Mouse (Mus musculus) kidney, embryonic 15.5 days (tissue): ENCODE measurements at regions not wholly inside any gene's neighbourhood (a gene's known extent, or its start where the extent isn't known, plus 50 kb on each side); places are given as distances from the start of the nearest gene placed in this dataset.

Experiments
- ATAC-seq: fragments of 200-750 bp; cut with Nextera tagmentation; replicated peaks from 2 replicates; pipeline ENCODE4 v1.8.0; 2017; ENCODE audit warnings: moderate TSS enrichment; ENCODE audit not compliant: low FRiP score
- H3K27ac ChIP-seq: fragments of 300-500 bp; sonication (generic); 2 replicates; pipeline ENCODE4 v1.5.1; 2015; ENCODE audit warnings: mild to moderate bottlenecking, inconsistent platforms
- H3K27me3 ChIP-seq: fragments of 300-500 bp; sonication (generic); 2 replicates; pipeline ENCODE4 v1.6.1; 2015; ENCODE audit warnings: inconsistent platforms
- H3K36me3 ChIP-seq: fragments of 300-500 bp; sonication (generic); 2 replicates; pipeline ENCODE4 v1.6.1; 2015; ENCODE audit warnings: inconsistent platforms
- H3K4me1 ChIP-seq: fragments of 300-500 bp; sonication (generic); 2 replicates; pipeline ENCODE4 v1.6.1; 2015; ENCODE audit warnings: inconsistent platforms
- H3K4me2 ChIP-seq: fragments of 300-500 bp; sonication (generic); 2 replicates; pipeline ENCODE4 v1.6.1; 2015; ENCODE audit warnings: moderate library complexity, mild to moderate bottlenecking, inconsistent platforms
- H3K4me3 ChIP-seq: fragments of 300-500 bp; sonication (generic); replicated peaks from 2 replicates; pipeline ENCODE4 v1.5.1; 2015; ENCODE audit warnings: mild to moderate bottlenecking, inconsistent platforms
- H3K9ac ChIP-seq: fragments of 300-500 bp; sonication (generic); 2 replicates; pipeline ENCODE4 v1.6.1; 2015; ENCODE audit warnings: mild to moderate bottlenecking, inconsistent platforms
- H3K9me3 ChIP-seq: fragments of 300-500 bp; sonication (generic); replicated peaks from 2 replicates; pipeline ENCODE4 v1.6.1; 2016; ENCODE audit warnings: inconsistent platforms
- WGBS: fragments of 180-500 bp; shearing (Covaris S2); methylation state at CpG from one replicate; pipeline ENCODE4 v1.1.7; 2015; ENCODE audit warnings: mixed read lengths; 5-methylcytosine and 5-hydroxymethylcytosine counted together

GRCm38 (mm10) chr11:8219911-8220310, 444.4 kb downstream of the Tns3 start:
- no peak overlapping the region for H3K4me3 ChIP-seq
- no peaks in the 10 kb centered on the region for H3K36me3 ChIP-seq
- H3K4me2 ChIP-seq: no peak overlapping the region
- H3K9me3 ChIP-seq: no peaks in the 10 kb centered on the region
- no peaks in the 10 kb centered on the region for H3K4me1 ChIP-seq
- WGBS: 51% methylated on average over 6 of the region's 6 CpGs
- H3K9ac ChIP-seq: no peak overlapping the region
- ATAC-seq: no peak
- no peak overlapping the region for H3K27ac ChIP-seq
- H3K27me3 ChIP-seq: no peaks in the 10 kb centered on the region

DNA sequence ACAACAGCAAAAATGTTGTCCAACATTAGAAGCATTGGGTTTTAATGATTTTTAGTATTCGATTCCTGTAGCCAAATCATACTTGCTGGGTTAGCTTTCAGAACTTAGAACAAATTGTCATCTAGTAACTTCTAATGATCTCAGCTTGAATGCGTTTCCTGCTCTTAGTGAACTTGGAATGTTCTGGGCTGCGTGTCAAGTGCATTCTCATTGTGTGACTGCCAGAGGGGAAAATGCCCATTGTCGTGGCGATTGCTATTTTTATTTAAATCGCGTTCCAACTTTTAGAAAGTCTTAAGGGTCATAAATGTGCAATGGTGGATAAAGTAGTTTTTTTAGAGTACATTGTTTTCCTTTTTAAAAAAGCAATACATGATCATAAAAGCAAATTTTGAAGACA, 448.7 kb downstream of the Tns3 start:
- no peak overlapping the region for H3K4me3 ChIP-seq
- no peak overlapping the region for H3K4me2 ChIP-seq
- H3K9ac ChIP-seq: no peak overlapping the region
- 74% methylated on average over 7 of the region's 7 CpGs for WGBS
- H3K4me1 ChIP-seq: no peaks in the 10 kb centered on the region
- H3K27ac ChIP-seq: no peak overlapping the region
- no peak for ATAC-seq
- H3K36me3 ChIP-seq: no peaks in the 10 kb centered on the region
- H3K27me3 ChIP-seq: no peaks in the 10 kb centered on the region
- H3K9me3 ChIP-seq: no peaks in the 10 kb centered on the region

DNA sequence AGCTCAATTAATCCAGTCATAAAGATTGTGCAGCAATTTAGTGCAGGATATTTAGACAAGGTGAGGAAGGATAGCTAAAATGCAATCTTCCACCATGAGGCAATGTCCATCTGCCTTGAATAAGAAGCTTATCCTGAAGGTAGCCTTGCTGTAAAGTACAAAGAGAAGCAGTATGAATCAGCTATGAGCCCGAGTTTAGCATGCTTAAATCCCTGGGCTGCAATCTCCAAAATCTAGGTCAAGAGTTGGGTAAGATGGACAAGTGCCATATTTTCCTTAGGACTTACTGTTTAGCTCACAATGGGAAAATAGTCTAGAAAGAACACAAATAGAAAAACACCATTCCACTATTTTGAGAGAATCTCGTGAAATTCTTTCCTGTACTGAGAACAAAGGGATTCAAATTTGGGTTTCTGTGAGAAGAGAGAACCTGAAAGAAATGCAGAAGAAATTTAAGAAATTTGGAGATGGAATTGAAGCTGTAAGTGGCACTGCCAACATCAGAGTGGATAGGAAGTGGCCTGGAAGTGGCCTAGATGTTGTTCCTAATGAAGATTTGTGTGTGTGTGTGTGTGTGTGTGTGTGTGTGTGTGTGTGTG, 449.9 kb downstream of the Tns3 start:
- H3K9me3 ChIP-seq: no peaks in the 10 kb centered on the region
- 66% methylated on average over 2 of the region's 2 CpGs for WGBS

DNA sequence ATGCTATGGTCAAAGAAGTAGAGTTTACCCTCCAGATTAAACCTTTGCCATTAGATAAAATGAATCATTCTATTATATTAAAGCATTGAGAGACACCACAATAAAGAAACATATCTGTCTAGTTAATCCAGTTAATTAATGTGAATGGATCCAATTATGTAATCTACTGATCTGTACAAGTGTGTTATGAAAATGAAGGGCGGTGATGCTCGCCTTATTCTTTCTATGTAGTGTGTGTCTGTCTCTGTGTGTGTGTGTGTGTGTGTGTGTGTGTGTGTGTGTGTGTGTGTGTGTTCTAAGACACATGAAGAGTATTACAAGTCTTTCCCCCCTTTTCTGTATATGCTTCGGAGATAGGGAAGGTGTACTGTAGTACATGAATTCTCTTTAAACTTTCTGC, 451.2 kb downstream of the Tns3 start:
- WGBS: 93% methylated on average over 3 of the region's 3 CpGs
- Histone ChIP-seq H3K36me3 (no peaks in the 10 kb centered on the region), H3K27me3 (no peaks in the 10 kb centered on the region), H3K27ac (no peak overlapping the region), H3K9ac (no peak overlapping the region), H3K4me1 (no peaks in the 10 kb centered on the region), H3K4me3 (no peak overlapping the region), H3K9me3 (no peaks in the 10 kb centered on the region), H3K4me2 (no peak overlapping the region)
- ATAC-seq: no peak

More for the DNA sequence above, 449.9 kb downstream of the Tns3 start:
- H3K4me1 ChIP-seq: no peaks in the 10 kb centered on the region
- no peak overlapping the region for H3K27ac ChIP-seq
- no peaks in the 10 kb centered on the region for H3K36me3 ChIP-seq
- no peak for ATAC-seq
- H3K4me2 ChIP-seq: no peak overlapping the region
- H3K9ac ChIP-seq: no peak overlapping the region
- H3K27me3 ChIP-seq: no peaks in the 10 kb centered on the region
- no peak overlapping the region for H3K4me3 ChIP-seq

DNA sequence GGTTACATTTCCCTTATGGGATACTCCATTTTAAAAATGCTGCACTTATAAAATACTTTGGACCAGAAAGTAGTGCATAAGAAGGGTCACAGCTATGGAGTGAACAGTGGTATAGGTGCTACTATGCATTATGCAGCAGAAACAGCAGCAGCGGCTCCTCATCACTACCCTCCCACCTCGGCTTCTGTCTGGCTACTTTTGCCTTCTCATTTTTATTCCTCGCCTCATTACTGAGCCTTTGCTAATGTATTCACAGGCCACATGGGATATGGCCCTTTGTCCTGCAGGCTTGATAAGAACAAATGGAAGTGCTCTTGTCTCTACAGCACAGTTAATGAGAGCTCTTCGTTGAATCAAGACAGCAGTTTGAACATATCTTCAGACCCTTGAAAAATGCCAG, 451.6 kb downstream of the Tns3 start:
- Histone ChIP-seq H3K27ac (no peak overlapping the region), H3K36me3 (no peaks in the 10 kb centered on the region), H3K27me3 (no peaks in the 10 kb centered on the region), H3K9ac (no peak overlapping the region), H3K4me1 (no peaks in the 10 kb centered on the region), H3K4me2 (no peak overlapping the region), H3K9me3 (no peaks in the 10 kb centered on the region), H3K4me3 (no peak overlapping the region)
- no peak for ATAC-seq
- 75% methylated on average over 4 of the region's 4 CpGs for WGBS

DNA sequence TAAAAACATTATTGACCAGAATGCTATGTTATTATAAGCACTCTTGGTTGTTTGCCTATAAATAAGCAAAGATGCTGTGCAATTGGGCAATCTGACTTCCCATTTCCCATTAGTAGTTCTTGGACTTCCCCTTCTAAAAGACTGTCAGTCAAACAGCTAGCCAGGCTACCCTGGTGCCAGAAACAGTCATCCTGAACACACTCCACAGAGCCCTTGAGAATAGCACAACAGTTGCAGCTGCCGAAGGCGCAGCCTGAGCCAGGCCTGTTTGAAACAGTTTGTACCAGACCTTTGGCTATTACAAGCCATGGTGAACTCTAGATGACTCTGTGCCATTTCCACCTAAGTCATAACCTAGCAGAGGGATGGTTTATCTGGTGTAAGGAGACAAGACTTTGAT, 455.3 kb downstream of the Tns3 start:
- H3K4me2 ChIP-seq: no peak overlapping the region
- H3K36me3 ChIP-seq: no peaks in the 10 kb centered on the region
- no peaks in the 10 kb centered on the region for H3K4me1 ChIP-seq
- 94% methylated on average over 2 of the region's 2 CpGs for WGBS
- no peak overlapping the region for H3K4me3 ChIP-seq
- no peak for ATAC-seq
- no peaks in the 10 kb centered on the region for H3K27me3 ChIP-seq
- no peaks in the 10 kb centered on the region for H3K9me3 ChIP-seq
- H3K27ac ChIP-seq: no peak overlapping the region
- H3K9ac ChIP-seq: no peak overlapping the region

DNA sequence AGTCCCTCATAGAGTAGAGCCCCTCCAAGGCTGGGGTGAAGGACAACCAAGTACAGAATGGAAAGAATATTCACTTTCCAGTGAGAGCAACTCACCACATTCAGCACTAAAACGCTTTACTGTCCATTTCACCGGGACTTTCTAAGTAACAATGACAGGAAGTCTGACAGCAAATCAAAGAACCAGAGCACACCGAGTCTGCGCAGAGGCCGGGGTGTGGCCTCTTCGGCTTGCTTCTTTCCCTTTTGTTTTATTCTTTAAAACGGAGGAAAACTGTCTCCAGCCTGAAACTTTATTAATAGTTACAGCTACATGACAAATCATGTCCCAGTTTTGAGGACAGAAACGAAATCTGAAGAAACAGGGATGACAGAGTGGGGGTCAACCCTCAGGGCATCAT, 465.0 kb downstream of the Tns3 start:
- no peak overlapping the region for H3K27ac ChIP-seq
- H3K9me3 ChIP-seq: no peaks in the 10 kb centered on the region
- H3K27me3 ChIP-seq: no peaks in the 10 kb centered on the region
- no peaks in the 10 kb centered on the region for H3K36me3 ChIP-seq
- H3K9ac ChIP-seq: no peak overlapping the region
- H3K4me3 ChIP-seq: no peak overlapping the region
- 79% methylated on average over 8 of the region's 8 CpGs for WGBS
- ATAC-seq: no peak
- no peak overlapping the region for H3K4me2 ChIP-seq
- no peaks in the 10 kb centered on the region for H3K4me1 ChIP-seq
